Mouse (Mus musculus) megakaryocyte, embryonic 14.5 days (primary cell): ENCODE data around the gene Kat14.

Experiments
- FLI1 ChIP-seq: IDR thresholded peaks from 2 replicates; pipeline ENCODE4 v1.6.1; 2012; ENCODE audit warnings: low read length, inconsistent platforms, mixed read lengths
- GATA1 ChIP-seq: IDR thresholded peaks from 3 replicates; pipeline ENCODE4 v1.6.1; 2012; ENCODE audit warnings: mixed read lengths, low read length, inconsistent platforms, borderline replicate concordance

DNA sequence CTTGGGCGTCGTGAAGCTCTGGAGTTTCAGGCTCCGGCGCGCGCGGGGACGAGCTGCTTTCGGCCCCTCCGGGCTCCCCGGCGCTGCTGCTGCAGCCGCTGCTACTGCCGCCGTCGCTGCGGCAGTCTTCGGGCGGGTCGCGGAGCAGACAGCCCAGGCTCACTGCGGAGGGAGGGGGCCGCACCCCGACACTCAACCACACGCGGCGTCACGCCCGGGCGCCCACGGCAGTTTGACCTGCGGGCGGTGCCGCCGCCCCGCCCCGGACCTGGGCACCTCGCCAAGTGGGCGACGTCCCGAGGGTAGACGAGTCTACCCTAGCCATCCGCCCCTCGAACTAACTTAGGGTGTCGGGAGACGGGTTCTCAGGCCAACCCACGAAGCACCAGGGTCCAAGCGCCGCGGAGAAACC is 37.8 kb upstream of the Kat14 start:
- TF ChIP-seq GATA1 (no peak), FLI1 (no peak)
